Mouse (Mus musculus) megakaryocyte progenitor cell, adult 5-6 weeks (primary cell): ENCODE results near the gene Ppm1a. TPM values are rescaled to one million over a fixed set of nuclear protein-coding genes. Genes with fewer than 3 reads are reported as not detected.
A peak's percentile ranks its signal among the peaks of the same experiment; 100 is the strongest.

Experiments
- ATAC-seq: replicated peaks from 2 replicates; pipeline ENCODE4 v1.8.0; 2016; ENCODE audit warnings: mild to moderate bottlenecking, moderate TSS enrichment, inconsistent platforms; ENCODE audit not compliant: poor library complexity
- total RNA-seq, 2 experiments: library from RNA; stranded (forward) in 1 of 2; stranded (reverse) in 1 of 2; fragments of 157-497, 149-512 nt in 1 of 2; fragments of 200-1000 nt in 1 of 2; gene quantifications; 2 replicates each; pipeline versions ENCODE4 v1.2.3 to v1.2.4; 2015 to 2017

Gene Ppm1a
- total RNA-seq, 2 experiments from 2014 or later = 53.5 to 81.4 TPM

GRCm38 (mm10) chr12:72820940-72821431 lies 63.7 kb downstream of the Ppm1a start:
- peak; percentile 78 for ATAC-seq

GRCm38 (mm10) chr12:72821589-72821988 lies 64.3 kb downstream of the Ppm1a start:
- no peak for ATAC-seq

- no peak for ATAC-seq
These were observed 68.4 kb downstream of the Ppm1a start for GRCm38 (mm10) chr12:72825656-72826055.

- no peak for ATAC-seq
These were observed 71.7 kb downstream of the Ppm1a start for GRCm38 (mm10) chr12:72828846-72829556.

- ATAC-seq = no peak
These were observed 72.5 kb downstream of the Ppm1a start for GRCm38 (mm10) chr12:72829777-72830176.

- no peak for ATAC-seq
These were observed 73.1 kb downstream of the Ppm1a start for GRCm38 (mm10) chr12:72830317-72830716.

- ATAC-seq = peak; percentile 56; the same call in 1 of the 2 replicates
These were observed 74.6 kb downstream of the Ppm1a start for GRCm38 (mm10) chr12:72831711-72832432.

GRCm38 (mm10) chr12:72834773-72835517 lies 77.7 kb downstream of the Ppm1a start:
- ATAC-seq = peak; percentile 67

- peak; percentile 61; the same call in 1 of the 2 replicates for ATAC-seq
These were observed 78.3 kb downstream of the Ppm1a start for GRCm38 (mm10) chr12:72835518-72836015.

- no peak for ATAC-seq
These were observed 80.0 kb downstream of the Ppm1a start for GRCm38 (mm10) chr12:72837302-72837701.

GRCm38 (mm10) chr12:72841500-72841899 lies 84.2 kb downstream of the Ppm1a start:
- ATAC-seq = no peak

GRCm38 (mm10) chr12:72843135-72843534 lies 85.9 kb downstream of the Ppm1a start:
- ATAC-seq = no peak

- no peak for ATAC-seq
These were observed 86.3 kb downstream of the Ppm1a start for GRCm38 (mm10) chr12:72843555-72843954.

- peak; percentile 92 for ATAC-seq
These were observed 86.8 kb downstream of the Ppm1a start for GRCm38 (mm10) chr12:72843973-72844620.

GRCm38 (mm10) chr12:72845946-72846345 lies 88.7 kb downstream of the Ppm1a start:
- ATAC-seq = no peak

- ATAC-seq = peak; percentile 67
These were observed 90.5 kb downstream of the Ppm1a start for GRCm38 (mm10) chr12:72847725-72848124.
